Mouse (Mus musculus) yolk sac, embryonic 10.5 days (tissue): ENCODE measurements around the gene Tuba1b.
A peak's percentile ranks its signal among the peaks of the same experiment; 100 is the strongest.
"Not testable (repeated sequence)": the region's sequence is repeated elsewhere in the genome, so short reads cannot be mapped to it uniquely, and the experiment has no call there.

Source experiments
- DNase-seq: peaks from one replicate; pipeline ENCODE4 v3.0.0-alpha.2; 2017; ENCODE audit warnings: low spot score

The Tuba1b gene

DNA sequence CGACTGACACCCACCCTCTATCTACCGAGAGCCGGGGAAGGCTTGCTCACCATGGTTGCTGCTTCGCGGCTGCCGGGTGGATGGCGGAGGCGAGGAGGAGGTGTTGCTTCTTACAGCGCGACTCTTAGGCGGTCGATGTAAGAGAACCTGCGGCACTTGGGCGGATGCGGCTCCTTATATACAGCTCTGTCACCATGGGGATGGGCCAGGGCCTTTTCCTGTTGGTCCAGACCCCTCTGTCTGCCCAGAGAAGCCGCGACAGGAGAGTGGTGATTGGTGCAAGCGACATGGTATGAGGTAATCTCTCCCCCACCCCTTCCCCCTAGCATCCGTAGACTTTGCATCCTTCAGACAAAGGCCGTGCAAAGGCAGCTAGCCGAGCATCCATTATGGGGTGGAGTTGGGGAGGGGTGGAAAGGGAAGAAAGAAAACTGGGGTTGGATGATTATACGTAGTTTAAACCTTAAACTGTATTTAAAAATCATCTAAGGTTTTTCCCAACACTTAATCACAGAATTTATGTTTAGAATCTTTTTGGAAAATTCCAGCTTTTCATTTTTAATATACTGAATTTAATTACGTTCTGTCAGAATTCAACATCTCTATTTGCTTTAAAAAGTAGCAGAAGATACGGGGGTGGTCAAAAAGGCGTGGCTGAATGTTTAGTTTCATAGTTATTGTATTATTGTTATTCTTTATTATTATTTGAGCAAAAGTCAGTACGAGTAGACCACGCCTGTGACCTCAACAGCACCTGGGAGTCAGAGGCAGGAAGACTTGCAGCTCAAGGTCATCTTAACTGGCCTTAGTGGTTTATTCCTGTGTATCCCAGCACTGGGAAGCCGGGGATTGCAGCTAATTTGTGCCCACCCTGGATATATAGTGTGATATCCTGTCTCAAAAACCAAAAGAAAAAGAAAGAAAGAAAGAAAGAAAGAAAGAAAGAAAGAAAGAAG, 19.3 kb upstream of the Tuba1b start, which contains the start of the genes Gm49450 and Tuba1a:
Gm49450 (minus strand) TSS at position 151 of the 956 bp plus-strand sequence.
Tuba1a (minus strand) TSS at position 303 of the 956 bp plus-strand sequence.
- DNase-seq = peak; percentile 92

DNA sequence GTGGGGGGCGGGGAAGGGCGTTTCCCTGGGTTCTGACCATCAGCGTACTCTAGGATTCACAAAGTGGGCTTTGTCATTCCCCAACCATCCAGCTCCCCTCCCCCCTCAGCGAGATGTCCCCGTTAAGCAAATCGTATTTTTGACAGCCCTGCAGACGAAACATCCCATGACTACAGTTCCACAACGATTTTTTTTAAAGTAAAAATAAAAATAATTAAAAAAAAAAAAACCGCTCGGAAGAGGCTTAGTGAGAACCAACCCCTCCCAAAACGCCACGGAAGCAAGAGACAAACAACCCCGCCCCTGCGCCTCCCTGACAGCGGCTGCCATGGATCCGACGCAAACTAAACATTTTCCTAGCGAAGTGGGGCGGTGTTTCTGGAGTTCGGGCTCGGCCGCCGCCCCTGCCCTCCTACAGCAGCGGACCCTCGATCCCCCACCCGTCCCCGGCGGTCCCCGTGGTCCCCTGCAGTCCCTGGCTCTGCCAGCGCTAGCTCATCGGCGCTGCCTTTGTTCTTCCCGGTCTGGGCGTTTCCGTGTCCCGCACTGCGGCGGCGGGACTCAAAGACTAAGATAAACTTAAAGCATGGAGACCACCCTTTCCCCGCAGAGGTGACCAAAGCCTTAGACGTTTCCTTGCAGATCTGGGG, 18.5 kb upstream of the Tuba1b start:
- DNase-seq = peak; percentile 84

DNA sequence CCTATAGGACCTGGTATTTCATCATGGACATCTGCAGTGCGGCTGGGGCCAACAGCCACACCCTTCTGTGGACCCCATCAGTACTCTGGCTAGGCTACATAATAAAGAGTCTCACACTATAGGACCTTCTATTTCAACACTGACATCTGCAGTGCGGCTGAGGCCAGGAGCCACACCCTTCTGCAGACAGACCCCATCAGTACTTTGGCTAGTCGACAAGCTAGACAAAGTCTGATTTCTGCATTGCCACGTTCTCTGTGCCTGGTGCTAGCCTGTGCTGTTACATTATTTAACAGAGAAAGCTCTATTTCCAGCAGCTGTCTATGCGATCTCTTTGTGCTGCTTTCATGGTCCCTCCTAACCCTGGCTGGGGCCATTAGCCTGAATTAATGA, 17.7 kb upstream of the Tuba1b start:
- no peak for DNase-seq

DNA sequence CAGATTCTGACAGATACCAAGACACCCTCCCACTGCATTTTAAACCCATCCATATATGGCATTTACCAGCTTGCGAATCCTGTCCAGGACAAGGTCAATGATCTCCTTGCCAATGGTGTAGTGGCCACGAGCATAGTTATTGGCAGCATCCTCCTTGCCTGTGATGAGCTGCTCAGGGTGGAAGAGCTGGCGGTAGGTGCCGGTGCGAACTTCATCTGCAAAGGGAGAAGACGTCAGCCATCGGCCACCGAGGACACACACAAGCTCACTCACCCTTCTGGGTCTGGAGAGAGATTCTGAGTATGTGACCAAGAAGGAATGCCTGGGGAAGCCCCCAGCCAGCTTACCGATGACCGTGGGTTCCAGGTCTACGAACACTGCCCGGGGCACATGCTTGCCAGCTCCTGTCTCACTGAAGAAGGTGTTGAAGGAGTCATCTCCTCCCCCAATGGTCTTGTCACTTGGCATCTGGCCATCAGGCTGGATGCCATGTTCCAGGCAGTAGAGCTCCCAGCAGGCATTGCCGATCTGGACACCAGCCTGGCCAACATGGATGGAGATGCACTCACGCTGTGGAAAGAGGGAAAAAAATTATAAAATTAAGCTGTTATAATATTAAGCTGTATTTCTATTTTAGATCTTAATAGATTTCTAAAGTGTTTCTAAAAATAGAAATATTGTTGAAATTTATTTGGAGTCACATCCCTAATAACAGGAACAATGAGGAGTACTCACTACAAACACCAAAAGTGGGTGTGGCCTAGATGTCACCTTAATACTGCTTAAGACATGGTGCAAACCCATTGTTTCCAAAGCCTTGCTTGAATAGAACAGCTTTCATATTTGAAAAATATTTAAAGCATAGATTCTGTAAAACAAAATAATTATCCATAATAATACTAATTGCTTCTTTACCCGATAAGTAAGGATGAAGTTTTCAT, 17.0 kb upstream of the Tuba1b start:
- DNase-seq = not testable (repeated sequence)

DNA sequence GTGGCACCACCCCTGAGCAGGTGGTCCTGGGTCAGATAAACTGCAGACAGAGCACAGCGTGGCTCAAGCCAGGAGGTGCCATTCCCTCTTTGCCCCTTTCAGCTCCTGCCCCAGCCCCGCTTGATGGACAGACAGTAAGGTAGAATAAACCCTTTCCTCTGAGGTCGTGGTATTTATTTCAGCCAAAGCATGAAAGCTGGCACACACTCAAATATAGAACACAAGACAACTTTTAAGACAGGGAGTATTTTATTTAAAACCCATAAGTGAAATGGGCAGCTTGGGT, 15.2 kb upstream of the Tuba1b start:
- no peak for DNase-seq

DNA sequence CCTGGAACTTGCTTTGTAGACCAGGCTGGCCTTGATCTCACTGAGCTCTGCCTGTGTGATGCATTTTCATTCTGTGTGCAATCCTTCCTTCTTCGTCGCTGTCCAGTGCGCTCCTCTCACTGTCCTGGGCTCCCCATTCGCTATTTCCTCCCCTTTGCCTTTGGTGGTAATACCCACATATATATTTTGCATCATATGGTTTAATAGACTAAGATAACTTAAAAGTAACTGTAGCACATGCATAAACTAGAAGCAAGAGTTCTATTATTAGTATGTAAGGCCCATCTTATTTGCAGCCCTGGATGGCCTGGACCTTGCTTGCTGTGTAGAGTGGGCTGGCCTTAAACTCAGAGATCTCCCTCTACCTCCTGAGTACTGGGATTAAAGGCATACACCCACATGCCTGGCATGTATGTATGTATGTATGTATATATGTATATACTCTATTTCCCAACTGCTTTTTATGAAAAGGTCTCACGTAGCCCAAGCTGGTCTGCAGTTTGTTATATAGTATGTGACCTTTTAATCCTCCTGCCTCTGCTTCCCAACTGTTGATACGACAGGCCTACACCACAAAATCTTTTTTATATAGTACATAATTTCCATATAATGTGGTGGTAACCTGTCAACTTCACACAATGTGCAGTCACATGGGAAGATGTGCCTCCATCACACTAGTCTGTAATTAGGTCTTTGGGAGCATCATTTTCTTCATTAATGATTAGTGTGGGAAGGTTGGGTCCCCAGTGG, 14.7 kb upstream of the Tuba1b start:
- no peak for DNase-seq

- DNase-seq = no peak
Observed at GRCm38 (mm10) chr15:98948382-98948781, 14.0 kb upstream of the Tuba1b start.

- no peak for DNase-seq
Observed at GRCm38 (mm10) chr15:98947884-98948283, 13.5 kb upstream of the Tuba1b start.

DNA sequence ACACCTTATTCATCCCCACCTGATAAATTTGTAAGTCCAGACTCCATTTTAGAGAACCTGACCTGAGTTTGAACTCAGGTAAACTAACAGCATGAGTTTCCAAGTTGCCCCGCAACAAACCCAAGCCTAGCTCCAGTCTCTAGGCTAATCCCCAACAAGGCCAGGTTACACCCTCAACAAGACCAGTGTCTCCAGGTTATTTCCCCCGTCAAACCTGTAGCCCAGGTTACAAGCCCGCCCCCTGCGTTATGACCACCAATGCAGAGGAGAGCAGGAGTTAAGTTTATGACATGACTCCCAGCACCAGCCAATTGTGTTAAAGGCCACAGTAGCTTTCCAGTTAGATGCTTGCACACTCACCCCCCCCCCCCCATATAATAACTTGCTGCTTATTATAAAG, 8.8 kb upstream of the Tuba1b start:
- DNase-seq = no peak

- no peak for DNase-seq
Observed at GRCm38 (mm10) chr15:98942081-98942480, 7.7 kb upstream of the Tuba1b start.

GRCm38 (mm10) chr15:98941539-98941938, 7.2 kb upstream of the Tuba1b start:
- no peak for DNase-seq

- DNase-seq = no peak
Observed at GRCm38 (mm10) chr15:98940816-98941215, 6.5 kb upstream of the Tuba1b start.

DNA sequence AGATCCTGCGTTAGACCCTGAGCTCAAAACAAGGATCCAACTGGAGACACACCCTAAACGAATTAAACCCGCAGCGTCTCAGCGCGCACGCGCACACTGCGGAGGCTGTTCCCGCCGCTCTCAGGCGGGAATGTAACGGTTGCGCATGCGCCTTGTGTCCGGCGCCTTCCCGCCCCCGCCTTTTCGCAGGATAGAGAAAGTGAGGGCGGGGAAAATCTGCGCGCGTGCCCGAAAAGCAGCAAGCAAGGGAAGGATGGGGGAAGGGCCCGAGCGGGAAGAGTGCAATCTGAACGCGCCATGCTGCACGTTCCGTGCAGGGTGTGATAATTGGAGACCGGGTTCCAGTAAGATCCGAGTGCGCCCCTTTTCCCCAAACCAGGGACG, 540 bp downstream of the Tuba1b start:
- peak; percentile 95 for DNase-seq

GRCm38 (mm10) chr15:98933004-98933671, 1.2 kb downstream of the Tuba1b start:
- DNase-seq = peak; percentile 44

- no peak for DNase-seq
Observed at GRCm38 (mm10) chr15:98930998-98931397, 3.4 kb downstream of the Tuba1b start.

DNA sequence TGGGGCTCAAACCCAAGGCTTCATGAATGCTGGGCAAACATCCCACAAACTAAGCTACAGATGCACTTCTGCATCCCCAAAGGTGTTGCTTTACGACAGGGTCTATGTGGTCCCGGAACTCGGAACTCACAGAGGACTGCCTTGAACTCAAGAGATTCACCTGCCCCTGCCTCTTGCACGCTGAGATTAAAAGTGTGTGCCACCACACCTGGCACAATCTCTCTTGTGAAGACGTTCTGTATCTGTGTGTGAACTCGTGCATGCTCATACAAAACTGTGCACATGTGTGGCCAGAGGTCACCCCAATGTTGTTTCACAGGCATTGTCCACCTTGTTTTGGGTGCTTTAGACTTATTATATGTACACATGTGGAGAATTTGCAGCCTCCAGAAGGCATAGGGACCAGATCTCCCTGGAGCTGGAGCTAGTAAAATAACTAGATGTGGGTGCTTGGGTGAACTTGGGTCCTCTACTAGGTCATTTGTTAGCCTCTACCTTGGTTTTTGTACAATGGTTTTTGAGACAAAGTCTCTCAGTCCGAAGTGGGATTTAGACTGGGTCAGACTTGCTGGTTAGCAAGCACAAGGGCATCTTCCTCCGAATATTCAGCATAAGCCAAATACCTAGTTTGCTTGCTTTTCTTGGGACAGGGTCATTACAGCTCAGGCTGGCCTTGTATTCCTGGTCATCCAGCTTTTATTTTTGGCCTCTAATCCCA, 4.2 kb downstream of the Tuba1b start:
- DNase-seq = no peak

- DNase-seq = peak; percentile 70
Observed at GRCm38 (mm10) chr15:98928598-98929240, 5.6 kb downstream of the Tuba1b start.

DNA sequence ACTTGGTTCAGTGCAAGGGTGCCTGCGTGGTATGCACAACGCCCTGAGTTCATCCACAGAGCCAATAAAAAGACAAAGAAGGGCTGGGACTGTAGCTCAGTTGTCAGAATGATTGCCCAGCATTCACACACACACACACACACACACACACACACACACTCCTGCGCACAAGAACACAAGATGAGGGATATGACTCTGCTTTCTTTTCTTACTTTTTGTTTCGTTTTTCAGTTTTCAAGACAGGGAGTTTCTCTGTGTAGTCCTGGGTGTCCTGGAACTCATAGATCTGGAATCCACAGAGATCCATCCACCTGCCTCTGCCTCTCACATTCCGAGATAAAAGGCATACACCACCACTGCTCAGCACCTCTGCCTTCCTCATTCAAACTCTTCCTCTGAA, 6.8 kb downstream of the Tuba1b start:
- DNase-seq = no peak

DNA sequence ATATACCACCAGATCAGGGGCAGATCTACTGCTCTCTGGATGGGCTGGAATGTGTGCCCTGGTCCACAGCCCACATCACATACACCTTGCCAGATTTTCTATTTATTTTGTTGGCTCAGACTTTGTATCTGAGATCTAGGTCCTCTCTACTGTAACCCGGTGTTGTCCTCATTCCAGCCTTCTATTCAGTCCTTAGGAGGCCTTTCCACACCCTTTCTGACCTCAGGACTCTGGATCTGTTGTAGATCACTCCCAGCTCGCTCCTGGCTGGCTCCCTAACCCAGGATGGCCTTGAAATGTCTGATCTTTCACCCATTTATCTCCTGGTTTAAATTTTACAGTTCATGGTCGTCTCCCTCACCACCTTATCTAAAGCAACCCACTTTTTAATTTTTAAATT, 9.7 kb downstream of the Tuba1b start:
- DNase-seq = no peak

- DNase-seq = no peak
Observed at GRCm38 (mm10) chr15:98923031-98923537, 11.3 kb downstream of the Tuba1b start.
